Mouse (Mus musculus) G1E (cell line): ENCODE data around the gene Uba7.

Experiments
- CTCF ChIP-seq: IDR thresholded peaks from 2 replicates; pipeline ENCODE4 v1.5.1; 2012; ENCODE audit warnings: low read depth, low read length, inconsistent platforms, mixed read lengths
- GATA1 ChIP-seq: IDR thresholded peaks from 2 replicates; pipeline ENCODE4 v1.6.1; 2012; ENCODE audit warnings: borderline replicate concordance, low read length, inconsistent platforms, mixed read lengths
- POLR2AphosphoS5 ChIP-seq: IDR thresholded peaks from 2 replicates; pipeline ENCODE4 v1.6.1; 2012; ENCODE audit warnings: low read depth, low read length, inconsistent platforms; ENCODE audit not compliant: insufficient replicate concordance
- TAL1 ChIP-seq: conservative IDR thresholded peaks from 2 replicates; pipeline ENCODE4 v1.6.1; 2012; ENCODE audit warnings: low read depth, low read length, inconsistent platforms, mixed read lengths

GRCm38 (mm10) chr9:108008041-108008440 is 32.7 kb downstream of the Uba7 start:
- no peak for TF ChIP-seq CTCF
- no peak for TF ChIP-seq GATA1
- no peak for TF ChIP-seq POLR2AphosphoS5
- no peak for TF ChIP-seq TAL1
